Mouse (Mus musculus) hindbrain, embryonic 11.5 days (tissue): ENCODE results near the gene Dner. TPM values are rescaled to one million over a fixed set of nuclear protein-coding genes. Genes with fewer than 3 reads are reported as not detected.
A peak's percentile ranks its signal among the peaks of the same experiment; 100 is the strongest.

Source experiments
- ATAC-seq: fragments of 200-750 bp; cut with Nextera tagmentation; 2 replicates; pipeline ENCODE4 v1.8.0; 2017; ENCODE audit warnings: mild to moderate bottlenecking, moderate TSS enrichment, moderate library complexity; ENCODE audit not compliant: low FRiP score
- DNase-seq: peaks from one replicate; pipeline ENCODE4 v3.0.0-alpha.2; 2015; ENCODE audit warnings: low spot score
- H3K27ac ChIP-seq: fragments of 300-500 bp; sonication (generic); 2 replicates; pipeline ENCODE4 v1.5.1; 2014; ENCODE audit warnings: mild to moderate bottlenecking, low read depth, low read length
- H3K27me3 ChIP-seq: fragments of 300-500 bp; sonication (generic); 2 replicates; pipeline ENCODE4 v1.6.1; 2014; ENCODE audit warnings: mild to moderate bottlenecking, low read length, moderate library complexity, mixed read lengths; ENCODE audit not compliant: control insufficient read depth, insufficient read depth
- H3K36me3 ChIP-seq: fragments of 300-500 bp; sonication (generic); 2 replicates; pipeline ENCODE4 v1.6.1; 2014; ENCODE audit warnings: mild to moderate bottlenecking, low read length, moderate library complexity, mixed read lengths; ENCODE audit not compliant: control insufficient read depth, insufficient read depth
- H3K4me1 ChIP-seq: fragments of 300-500 bp; sonication (generic); replicated peaks from 2 replicates; pipeline ENCODE4 v1.6.1; 2014; ENCODE audit warnings: low read length, mixed read lengths; ENCODE audit not compliant: control insufficient read depth, insufficient read depth
- H3K4me2 ChIP-seq: fragments of 300-500 bp; sonication (generic); replicated peaks from 2 replicates; pipeline ENCODE4 v1.6.1; 2014; ENCODE audit warnings: mild to moderate bottlenecking, low read depth, low read length
- H3K4me3 ChIP-seq: fragments of 300-500 bp; sonication (generic); 2 replicates; pipeline ENCODE4 v1.5.1; 2014; ENCODE audit warnings: low read depth, low read length
- H3K9ac ChIP-seq: fragments of 300-500 bp; sonication (generic); 2 replicates; pipeline ENCODE4 v1.6.1; 2014; ENCODE audit warnings: low read depth, low read length
- H3K9me3 ChIP-seq: fragments of 300-500 bp; sonication (generic); 2 replicates; pipeline ENCODE4 v1.6.1; 2016; ENCODE audit warnings: low read length; ENCODE audit not compliant: control insufficient read depth
- WGBS: fragments of 180-500 bp; shearing (Covaris S2); extraction: QIAGEN DNeasy Blood & Tissue Kit; methylation state at CpG from one replicate; pipeline ENCODE4 v1.1.7; 2014; 5-methylcytosine and 5-hydroxymethylcytosine counted together
- polyA plus RNA-seq: library from polyadenylated mRNA; unstranded; fragments of >200 nt; fragmentation: Nextera tagmentation; extraction: Ambion mirVana; gene quantifications from 2 replicates; pipeline ENCODE4 v1.2.1, GENCODE M21; 2014

Dner gene
- polyA plus RNA-seq, 1 experiment from 2014 or later: 44.7 TPM

- Histone ChIP-seq H3K27ac (0 out of 2 replicates have a peak overlapping the region, but pooled peaks have one; percentile 17), H3K4me3 (peak overlapping the region; percentile 33), H3K4me2 (peak overlapping the region; percentile 50), H3K27me3 (no peaks in the 10 kb centered on the region), H3K9me3 (no peaks in the 10 kb centered on the region), H3K9ac (peak overlapping the region; percentile 50), H3K36me3 (no peaks in the 10 kb centered on the region), H3K4me1 (no peaks in the 10 kb centered on the region)
- ATAC-seq: peak; percentile 77
- WGBS: 23% methylated on average over 31 of the region's 31 CpGs
- peak; percentile 49 for DNase-seq
Observed at GRCm38 (mm10) chr1:84709810-84710785, 14.1 kb upstream of the Dner start.

GRCm38 (mm10) chr1:84709406-84709805 lies 13.4 kb upstream of the Dner start:
- no peak overlapping the region for H3K9ac ChIP-seq
- peak overlapping the region; percentile 33 for H3K4me2 ChIP-seq
- no peaks in the 10 kb centered on the region for H3K27me3 ChIP-seq
- H3K9me3 ChIP-seq: no peaks in the 10 kb centered on the region
- no peak overlapping the region for H3K27ac ChIP-seq
- no peaks in the 10 kb centered on the region for H3K4me1 ChIP-seq
- DNase-seq (peak; percentile 26), ATAC-seq (peak; percentile 64)
- H3K36me3 ChIP-seq: no peaks in the 10 kb centered on the region
- H3K4me3 ChIP-seq: 0 out of 2 replicates have a peak overlapping the region, but pooled peaks have one; percentile 2
- WGBS: 10% methylated on average over 5 of the region's 5 CpGs

DNA sequence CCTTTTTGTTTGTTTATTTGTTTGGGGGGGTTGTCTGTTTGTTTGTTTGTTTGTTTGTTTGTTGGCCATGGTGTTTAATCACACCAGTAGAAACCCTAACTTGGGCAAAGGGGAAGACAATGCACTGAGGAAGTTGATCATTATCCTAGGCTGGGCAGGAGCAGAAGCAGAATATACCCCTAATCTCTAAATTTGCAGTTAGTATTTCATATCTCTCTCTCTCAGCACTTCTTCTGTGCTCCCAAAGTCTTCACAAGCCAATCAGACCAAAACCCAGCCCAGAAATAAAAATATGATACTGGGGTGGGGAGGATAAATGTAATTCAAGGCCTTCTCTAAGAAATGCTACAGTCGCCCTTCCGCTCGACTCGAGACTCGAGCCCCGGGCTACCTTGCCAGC lies 4.2 kb upstream of the Dner start:
- ATAC-seq (no peak), DNase-seq (no peak)
- Histone ChIP-seq H3K4me3 (no peak overlapping the region), H3K9ac (no peak overlapping the region), H3K9me3 (no peaks in the 10 kb centered on the region), H3K36me3 (no peaks in the 10 kb centered on the region), H3K4me1 (no peaks in the 10 kb centered on the region), H3K4me2 (no peak overlapping the region), H3K27ac (no peak overlapping the region), H3K27me3 (no peaks in the 10 kb centered on the region)
- WGBS: 99% methylated on average over 6 of the region's 6 CpGs

DNA sequence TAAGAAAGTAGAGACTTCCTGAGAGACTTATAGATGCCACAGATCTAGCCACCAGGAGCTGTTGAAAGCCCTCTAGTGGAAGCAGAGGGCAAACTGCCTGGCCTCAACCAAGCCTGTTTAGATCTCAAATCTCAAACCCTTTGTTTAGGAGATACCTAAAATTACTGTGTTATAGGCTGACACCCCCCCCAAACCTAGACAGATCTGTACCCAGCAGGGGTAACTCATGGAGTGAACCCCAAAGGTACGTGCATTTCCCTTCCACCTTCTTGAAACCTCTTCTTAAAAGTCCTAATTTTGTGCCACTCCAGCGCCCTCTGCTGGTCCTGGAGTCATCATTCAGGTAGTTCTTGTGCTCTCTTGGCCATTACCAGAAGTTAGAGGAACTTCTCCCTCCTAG lies 1.1 kb upstream of the Dner start:
- Histone ChIP-seq H3K9me3 (no peaks in the 10 kb centered on the region), H3K36me3 (no peaks in the 10 kb centered on the region), H3K9ac (no peak overlapping the region), H3K27ac (no peak overlapping the region), H3K4me2 (no peak overlapping the region), H3K27me3 (no peaks in the 10 kb centered on the region), H3K4me3 (no peak overlapping the region), H3K4me1 (no peaks in the 10 kb centered on the region)
- no peak for ATAC-seq
- 2% methylated on average over 2 of the region's 2 CpGs for WGBS
- peak; percentile 86 for DNase-seq

- no peaks in the 10 kb centered on the region for H3K9me3 ChIP-seq
- H3K27ac ChIP-seq: peak overlapping the region; percentile 86
- no peaks in the 10 kb centered on the region for H3K4me1 ChIP-seq
- ATAC-seq (peak; percentile 64), DNase-seq (peak; percentile 61)
- H3K27me3 ChIP-seq: no peaks in the 10 kb centered on the region
- 9% methylated on average over 26 of the region's 26 CpGs for WGBS
- H3K4me3 ChIP-seq: peak overlapping the region; percentile 85
- H3K9ac ChIP-seq: peak overlapping the region; percentile 84
- H3K4me2 ChIP-seq: peak overlapping the region; percentile 93
- H3K36me3 ChIP-seq: no peaks in the 10 kb centered on the region
Observed at GRCm38 (mm10) chr1:84694688-84695474, 1.1 kb downstream of the Dner start.

DNA sequence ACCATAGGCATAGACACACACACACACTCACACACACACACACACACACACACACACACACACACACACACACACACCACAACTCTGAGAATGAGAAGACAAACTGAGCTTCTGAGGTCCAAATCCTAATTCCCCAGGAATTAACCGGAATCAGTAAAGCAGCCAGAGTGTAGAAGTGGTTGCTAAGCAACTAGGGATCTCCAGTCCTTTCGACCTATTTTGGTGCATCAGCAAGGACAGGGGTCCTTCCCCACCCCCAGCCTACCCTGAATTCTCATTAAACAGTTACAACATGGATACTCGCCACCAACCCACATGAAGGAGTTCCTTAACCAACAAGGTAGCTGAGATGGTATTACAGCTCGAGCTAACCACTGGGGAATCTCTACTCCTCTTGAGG lies 18.1 kb downstream of the Dner start:
- Histone ChIP-seq H3K27me3 (no peaks in the 10 kb centered on the region), H3K27ac (no peak overlapping the region), H3K9me3 (no peaks in the 10 kb centered on the region), H3K9ac (no peak overlapping the region), H3K4me2 (no peak overlapping the region), H3K36me3 (no peaks in the 10 kb centered on the region), H3K4me1 (no peaks in the 10 kb centered on the region), H3K4me3 (no peak overlapping the region)
- WGBS: 69% methylated on average over 4 of the region's 4 CpGs
- ATAC-seq: no peak
- DNase-seq: no peak

- no peak overlapping the region for H3K4me2 ChIP-seq
- no peak overlapping the region for H3K9ac ChIP-seq
- no peak overlapping the region for H3K27ac ChIP-seq
- ATAC-seq (no peak), DNase-seq (no peak)
- no peak overlapping the region for H3K4me3 ChIP-seq
- H3K4me1 ChIP-seq: no peaks in the 10 kb centered on the region
- H3K36me3 ChIP-seq: no peaks in the 10 kb centered on the region
- WGBS: 86% methylated on average over 7 of the region's 7 CpGs
- H3K27me3 ChIP-seq: no peaks in the 10 kb centered on the region
- H3K9me3 ChIP-seq: no peaks in the 10 kb centered on the region
Observed at GRCm38 (mm10) chr1:84668100-84668846, 27.7 kb downstream of the Dner start.

- Histone ChIP-seq H3K36me3 (no peaks in the 10 kb centered on the region), H3K9ac (no peak overlapping the region), H3K4me3 (no peak overlapping the region), H3K4me2 (no peak overlapping the region), H3K27me3 (no peaks in the 10 kb centered on the region), H3K9me3 (no peaks in the 10 kb centered on the region), H3K27ac (no peak overlapping the region), H3K4me1 (no peaks in the 10 kb centered on the region)
- WGBS: 85% methylated on average over 4 of the region's 4 CpGs
- DNase-seq (no peak), ATAC-seq (no peak)
Observed at GRCm38 (mm10) chr1:84667660-84668059, 28.4 kb downstream of the Dner start.
